Mouse (Mus musculus) heart, embryonic 12.5 days (tissue): ENCODE data around the gene Basp1. TPM values are rescaled to one million over a fixed set of nuclear protein-coding genes. Genes with fewer than 3 reads are reported as not detected.

Experiments
- ATAC-seq: fragments of 200-750 bp; cut with Nextera tagmentation; 2 replicates; pipeline ENCODE4 v1.8.0; 2017; ENCODE audit warnings: moderate TSS enrichment, moderate library complexity; ENCODE audit not compliant: insufficient number of reproducible peaks, low FRiP score
- H3K27ac ChIP-seq: fragments of 300-500 bp; sonication (generic); 2 replicates; pipeline ENCODE4 v1.5.1; 2016; ENCODE audit warnings: mild to moderate bottlenecking, moderate library complexity; ENCODE audit not compliant: poor library complexity, severe bottlenecking
- H3K27me3 ChIP-seq: fragments of 300-500 bp; sonication (generic); replicated peaks from 2 replicates; pipeline ENCODE4 v1.6.1; 2016; ENCODE audit warnings: mild to moderate bottlenecking, moderate library complexity
- H3K36me3 ChIP-seq: fragments of 300-500 bp; sonication (generic); 2 replicates; pipeline ENCODE4 v1.6.1; 2016; ENCODE audit warnings: mild to moderate bottlenecking, moderate library complexity
- H3K4me1 ChIP-seq: fragments of 300-500 bp; sonication (generic); replicated peaks from 2 replicates; pipeline ENCODE4 v1.6.1; 2016; ENCODE audit warnings: mild to moderate bottlenecking
- H3K4me2 ChIP-seq: fragments of 300-500 bp; sonication (generic); 2 replicates; pipeline ENCODE4 v1.6.1; 2016; ENCODE audit warnings: mild to moderate bottlenecking, moderate library complexity
- H3K4me3 ChIP-seq: fragments of 300-500 bp; sonication (generic); 2 replicates; pipeline ENCODE4 v1.5.1; 2016; ENCODE audit warnings: mild to moderate bottlenecking
- H3K9ac ChIP-seq: fragments of 300-500 bp; sonication (generic); 2 replicates; pipeline ENCODE4 v1.6.1; 2016; ENCODE audit warnings: mild to moderate bottlenecking, moderate library complexity
- H3K9me3 ChIP-seq: fragments of 300-500 bp; sonication (generic); replicated peaks from 2 replicates; pipeline ENCODE4 v1.6.1; 2016; ENCODE audit warnings: mild to moderate bottlenecking, moderate library complexity
- WGBS: fragments of 180-500 bp; shearing (Covaris S2); methylation state at CpG from one replicate; pipeline ENCODE4 v1.1.7; 2016; 5-methylcytosine and 5-hydroxymethylcytosine counted together
- polyA plus RNA-seq: library from polyadenylated mRNA; unstranded; fragments of >200 nt; fragmentation: Nextera tagmentation; extraction: Ambion mirVana; gene quantifications from 2 replicates; pipeline ENCODE4 v1.2.1, GENCODE M21; 2016

Gene Basp1
- polyA plus RNA-seq, 1 experiment from 2014 or later: 18.4 TPM

- Histone ChIP-seq H3K27ac (no peak overlapping the region), H3K27me3 (no peaks in the 10 kb centered on the region), H3K4me1 (no peaks in the 10 kb centered on the region), H3K4me2 (no peak overlapping the region), H3K9me3 (no peaks in the 10 kb centered on the region), H3K9ac (no peak overlapping the region), H3K4me3 (no peak overlapping the region), H3K36me3 (no peaks in the 10 kb centered on the region)
- ATAC-seq: no peak
- 80% methylated on average over 4 of the region's 4 CpGs for WGBS
Measured at GRCm38 (mm10) chr15:25321636-25322035, 91.9 kb downstream of the Basp1 start.

- Histone ChIP-seq H3K27me3 (no peaks in the 10 kb centered on the region), H3K27ac (no peak overlapping the region), H3K36me3 (no peaks in the 10 kb centered on the region), H3K9ac (no peak overlapping the region), H3K4me3 (no peak overlapping the region), H3K4me1 (no peaks in the 10 kb centered on the region), H3K4me2 (no peak overlapping the region), H3K9me3 (no peaks in the 10 kb centered on the region)
- 86% methylated on average over 3 of the region's 3 CpGs for WGBS
- ATAC-seq: no peak
Measured at GRCm38 (mm10) chr15:25314471-25314870, 99.1 kb downstream of the Basp1 start.

Other genes starting within 250 kb of the Basp1 start
- 14.3 and 19.7 TPM in 2 replicates for gene Myo10, start 208.8 kb upstream of the Basp1 start, polyA plus RNA-seq